Mouse (Mus musculus): ENCODE results near the gene Gpr153.

Gene Gpr153

GRCm38 (mm10) chr4:152324641-152325562, 50.9 kb downstream of the Gpr153 start:
- no peak for DNase-seq

GRCm38 (mm10) chr4:152325574-152326411, 51.8 kb downstream of the Gpr153 start, which contains the start of gene Rpl22:
Gene Rpl22 (plus strand): TSS chr4:152325742.
- peak; percentile 91 for DNase-seq

GRCm38 (mm10) chr4:152326543-152326942, 52.5 kb downstream of the Gpr153 start:
- DNase-seq = no peak

- DNase-seq = peak; percentile 85
These were observed 54.7 kb downstream of the Gpr153 start for GRCm38 (mm10) chr4:152328691-152329090.

GRCm38 (mm10) chr4:152332952-152333351, 58.9 kb downstream of the Gpr153 start:
- peak; percentile 81 for DNase-seq

- no peak for DNase-seq
These were observed 59.6 kb downstream of the Gpr153 start for GRCm38 (mm10) chr4:152333587-152333986.

Measured in thymus, postnatal 4 days (tissue).